Mouse (Mus musculus): ENCODE results near the gene Gm21921. TPM values are rescaled to one million over a fixed set of nuclear protein-coding genes. Genes with fewer than 3 reads are reported as not detected.
"Not testable (repeated sequence)": the region's sequence is repeated elsewhere in the genome, so short reads cannot be mapped to it uniquely, and the experiment has no call there.

Gene Gm21921
- polyA plus RNA-seq (2012; rRNA removed) (not detected in 2 replicates), polyA plus RNA-seq (2014; fragmentation: Nextera tagmentation; extraction: Ambion mirVana) (not detected in 2 replicates)

- not testable (repeated sequence) for H3K9me3 ChIP-seq (ENCODE audit: control insufficient read depth, low read length); H3K27me3 ChIP-seq (ENCODE audit: control insufficient read depth, insufficient read depth, low read length); H3K4me2 ChIP-seq (ENCODE audit: low read depth); H3K4me3 ChIP-seq (ENCODE audit: insufficient read depth in 1 of 2, low read depth in 2 of 2, low read length in 2 of 2); H3K4me1 ChIP-seq (replicated peaks; ENCODE audit: control insufficient read depth in 2 of 2, insufficient read depth in 2 of 2, low read length in 1 of 2); H3K27ac ChIP-seq; DNase-seq (ENCODE audit: low read depth in 3 of 3, low spot score in 3 of 3); H3K9ac ChIP-seq (replicated peaks); H3K36me3 ChIP-seq (replicated peaks; ENCODE audit: control insufficient read depth, insufficient read depth, low read depth); ATAC-seq (ENCODE audit: insufficient read depth)
- no CpG with 5 or more reads among the region's 2 CpGs for WGBS (ENCODE audit: insufficient replicate concordance)
Observed at GRCm38 (mm10) chrY:24796143-24796542, at the start of gene Gm21921. Gm21921 (minus strand) TSS chrY:24796243.

Data from liver, embryonic 14.5 days (tissue).